Mouse (Mus musculus) kidney, postnatal 14 days (tissue): Measurements from ENCODE around the gene 1600002K03Rik.

Experiments
- DNase-seq: peaks from one replicate; pipeline ENCODE4 v3.0.0; 2022; ENCODE audit warnings: mixed read lengths

The 1600002K03Rik gene

DNA sequence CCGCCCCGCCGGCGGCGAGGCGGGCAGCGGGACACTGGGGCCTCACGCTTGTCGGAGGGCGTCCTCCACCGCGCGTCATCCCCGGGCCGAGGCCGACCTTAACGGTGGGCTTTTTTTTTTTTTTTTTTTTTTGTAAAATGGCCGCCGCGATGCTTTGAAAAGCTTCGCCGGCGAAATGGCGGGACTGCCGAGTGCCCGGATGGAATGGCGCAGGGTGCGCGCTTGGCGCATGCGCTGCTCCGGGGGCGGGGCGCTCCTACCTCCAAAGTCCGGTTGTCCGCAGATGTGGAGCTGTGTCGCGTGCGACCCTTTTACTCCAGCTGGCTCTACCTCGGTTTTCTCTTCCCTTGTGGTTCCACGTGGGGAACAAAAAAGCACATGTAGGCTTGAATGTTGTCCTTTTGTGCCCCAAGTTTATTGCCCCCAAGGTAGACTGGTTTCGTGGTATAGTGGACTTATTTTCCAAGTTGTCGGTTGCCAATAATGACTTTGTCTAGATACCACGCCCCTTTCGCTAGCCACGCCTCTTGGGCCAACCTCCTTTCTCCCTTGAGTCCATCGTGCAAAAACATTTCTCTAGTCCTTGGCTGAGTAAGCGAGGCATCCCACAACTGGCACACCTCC is 4.6 kb upstream of the 1600002K03Rik start:
- peak; percentile 97 for DNase-seq

DNA sequence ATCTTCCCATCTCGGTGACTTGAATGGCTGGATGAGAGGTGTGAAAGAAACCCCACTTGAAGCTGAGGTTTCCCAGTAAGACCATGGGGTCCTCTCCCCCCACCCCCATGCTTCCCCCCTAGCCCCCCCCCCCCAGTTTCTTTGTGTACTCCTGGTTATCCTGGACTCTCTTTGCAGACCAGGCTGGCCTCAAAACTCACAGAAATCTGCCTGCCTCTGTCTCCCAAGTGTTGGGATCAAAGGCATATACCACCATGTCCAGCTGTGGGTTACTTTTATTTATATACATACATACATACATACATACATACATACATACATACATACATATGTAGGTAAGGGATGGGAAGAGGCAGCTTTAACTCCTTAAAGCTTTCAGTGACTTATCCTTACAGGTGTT is 3.7 kb upstream of the 1600002K03Rik start:
- no peak for DNase-seq

DNA sequence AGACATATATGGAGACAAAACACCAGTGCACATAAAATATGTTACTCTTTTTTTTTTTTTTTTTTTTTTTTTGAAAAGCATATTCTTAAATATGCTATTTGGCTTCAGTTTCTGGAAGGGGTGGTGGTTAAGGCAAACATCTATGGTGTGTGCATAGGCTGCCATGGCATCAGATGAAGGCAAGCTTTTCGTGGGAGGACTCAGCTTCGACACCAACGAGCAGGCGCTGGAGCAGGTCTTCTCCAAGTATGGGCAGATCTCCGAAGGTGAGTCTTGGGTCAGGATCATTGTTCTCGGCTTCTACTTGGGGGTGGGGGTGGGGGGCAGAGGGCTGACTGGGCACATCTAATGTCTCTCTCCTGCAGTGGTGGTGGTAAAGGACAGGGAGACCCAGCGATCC is 3.1 kb upstream of the 1600002K03Rik start:
- DNase-seq, result no peak

DNA sequence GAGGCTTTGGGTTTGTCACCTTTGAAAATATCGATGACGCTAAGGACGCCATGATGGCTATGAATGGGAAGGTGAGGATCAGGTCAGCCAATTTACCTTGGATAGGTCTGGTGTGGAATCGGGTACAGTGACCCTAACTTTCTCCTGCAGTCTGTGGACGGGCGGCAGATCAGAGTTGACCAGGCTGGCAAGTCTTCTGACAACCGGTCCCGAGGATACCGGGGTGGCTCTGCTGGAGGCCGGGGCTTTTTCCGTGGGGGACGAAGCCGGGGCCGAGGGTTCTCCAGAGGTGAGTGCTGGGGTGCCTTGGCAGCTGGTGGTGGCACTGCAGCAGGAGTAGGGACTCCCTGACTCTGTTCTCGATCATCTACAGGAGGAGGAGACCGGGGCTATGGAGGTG is 2.7 kb upstream of the 1600002K03Rik start:
- no peak for DNase-seq

DNA sequence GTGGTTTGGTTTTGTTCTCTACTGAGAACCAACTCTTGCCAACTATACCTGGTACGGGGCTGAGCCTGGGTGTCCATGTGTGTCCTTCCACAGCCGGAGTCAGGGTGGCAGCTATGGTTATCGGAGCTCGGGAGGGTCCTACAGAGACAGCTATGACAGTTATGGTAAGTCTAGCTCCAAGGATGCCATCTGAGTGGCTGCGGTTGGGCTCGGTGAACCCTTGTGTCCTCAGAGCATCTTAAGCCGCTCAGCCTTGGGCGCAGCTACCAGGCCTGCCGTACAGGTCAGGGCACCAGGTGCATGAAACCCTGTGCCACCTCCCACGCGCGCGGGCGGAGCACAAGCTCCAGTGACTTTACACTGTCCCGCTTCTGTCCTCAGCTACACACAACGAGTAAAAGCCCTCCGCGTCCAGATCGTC is 2.1 kb upstream of the 1600002K03Rik start:
- DNase-seq, result no peak

DNA sequence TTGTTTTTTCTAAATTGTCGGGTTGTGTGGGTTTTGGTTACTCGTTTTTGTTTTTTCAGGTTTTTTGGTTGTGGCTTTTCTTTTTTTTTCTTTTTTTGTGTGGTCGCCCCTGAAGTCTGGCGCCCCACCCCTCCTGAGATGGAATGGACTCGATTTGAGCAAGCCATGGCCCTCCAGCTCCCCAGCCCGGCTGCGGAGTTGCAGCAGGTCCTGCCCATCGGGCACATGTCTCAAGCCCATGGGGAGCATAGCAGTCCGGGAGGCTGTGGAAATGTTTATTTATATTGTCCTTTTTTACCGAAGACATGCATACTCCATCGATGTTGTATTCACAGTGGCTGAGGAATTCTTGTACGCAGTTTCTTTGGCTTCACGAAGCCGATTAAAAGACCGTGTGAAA is 1.5 kb upstream of the 1600002K03Rik start:
- no peak for DNase-seq

DNA sequence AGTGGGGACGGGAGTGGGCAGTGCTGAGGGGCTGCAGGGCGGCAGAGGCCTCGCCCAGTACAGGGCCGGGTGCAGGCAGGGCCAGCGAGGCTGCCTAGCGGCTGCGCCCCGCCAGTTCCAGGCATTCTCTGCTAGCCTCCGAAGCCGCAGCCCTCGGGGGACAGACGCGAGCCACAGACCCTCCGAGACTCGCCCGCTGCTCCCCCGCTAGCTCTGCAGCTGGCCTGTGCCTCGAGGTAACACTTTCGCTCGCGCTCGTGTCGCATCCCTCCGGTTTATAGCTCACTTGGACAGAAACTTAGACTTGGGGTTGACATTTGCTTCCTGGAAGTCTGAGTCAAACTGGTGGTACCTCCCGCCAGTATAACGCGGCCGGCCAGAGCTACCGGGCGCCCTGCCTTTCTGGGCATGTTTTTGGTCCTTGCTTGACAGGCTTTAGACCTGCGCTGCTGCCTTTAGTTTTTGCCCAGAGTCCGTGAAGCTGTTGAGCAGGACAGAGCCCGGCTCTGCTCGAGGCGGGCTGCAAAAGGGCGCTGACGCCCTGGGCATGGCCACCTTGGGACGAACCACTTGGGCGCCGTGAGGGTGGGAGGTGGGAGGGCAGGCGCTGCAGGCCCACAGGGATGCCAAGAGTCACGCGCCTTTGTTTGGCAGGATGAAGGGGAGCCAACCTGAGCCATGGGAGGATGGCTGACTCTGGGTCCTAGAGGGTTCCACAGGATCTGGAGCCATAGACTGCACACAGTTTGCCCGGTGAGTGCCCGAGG is 801 bp upstream of the 1600002K03Rik start:
- DNase-seq, result no peak

DNA sequence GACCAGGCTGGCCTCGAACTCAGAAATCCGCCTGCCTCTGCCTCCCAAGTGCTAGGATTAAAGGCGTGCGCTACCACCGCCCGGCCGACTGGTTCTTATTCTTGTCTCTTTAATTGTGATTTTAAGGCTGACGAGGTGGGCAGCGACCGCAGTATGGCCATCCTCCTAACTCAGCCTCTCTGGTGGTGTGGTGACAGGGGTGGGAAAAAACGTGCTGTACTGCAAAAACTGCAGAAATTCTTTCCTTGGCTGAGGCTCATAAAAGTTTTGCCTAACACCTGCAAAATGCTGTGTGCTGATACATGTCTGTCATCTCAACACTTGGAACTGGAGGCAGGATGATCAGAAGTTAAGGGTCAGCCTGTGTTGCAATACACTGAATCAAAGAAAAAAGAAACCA is 614 bp downstream of the 1600002K03Rik start:
- DNase-seq, result no peak

DNA sequence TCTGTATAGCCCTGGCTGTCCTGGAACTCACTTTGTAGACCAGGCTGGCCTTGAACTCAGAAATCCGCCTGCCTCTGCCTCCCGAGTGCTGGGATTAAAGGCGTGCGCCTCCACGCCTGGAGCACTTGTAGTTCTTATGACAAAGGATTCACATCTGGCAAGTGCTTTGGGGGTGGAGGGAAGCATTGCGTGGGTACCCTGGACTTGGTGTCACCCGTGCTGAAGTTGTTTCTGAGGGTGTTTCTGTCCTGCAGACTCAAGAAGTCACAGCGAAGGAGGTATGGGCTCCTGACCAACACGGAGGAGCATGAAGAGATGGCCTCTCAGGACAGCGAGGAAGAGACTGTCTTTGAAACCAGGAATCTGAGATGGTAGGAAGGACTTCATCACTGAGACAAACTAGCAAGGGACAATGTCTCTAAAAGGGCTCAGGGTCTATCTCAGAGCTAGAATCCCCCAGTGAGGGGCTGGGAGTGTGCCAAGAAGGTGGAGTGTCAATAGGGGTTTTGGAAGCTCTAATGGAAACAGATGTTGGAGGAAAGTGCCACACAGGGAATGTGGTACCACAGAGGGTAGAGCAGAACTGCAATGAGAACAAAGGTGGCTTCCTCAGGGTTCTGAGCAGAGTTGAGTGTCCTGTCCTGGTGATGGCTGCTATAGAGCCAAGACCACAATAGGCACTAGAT is 1.4 kb downstream of the 1600002K03Rik start:
- DNase-seq, result no peak

DNA sequence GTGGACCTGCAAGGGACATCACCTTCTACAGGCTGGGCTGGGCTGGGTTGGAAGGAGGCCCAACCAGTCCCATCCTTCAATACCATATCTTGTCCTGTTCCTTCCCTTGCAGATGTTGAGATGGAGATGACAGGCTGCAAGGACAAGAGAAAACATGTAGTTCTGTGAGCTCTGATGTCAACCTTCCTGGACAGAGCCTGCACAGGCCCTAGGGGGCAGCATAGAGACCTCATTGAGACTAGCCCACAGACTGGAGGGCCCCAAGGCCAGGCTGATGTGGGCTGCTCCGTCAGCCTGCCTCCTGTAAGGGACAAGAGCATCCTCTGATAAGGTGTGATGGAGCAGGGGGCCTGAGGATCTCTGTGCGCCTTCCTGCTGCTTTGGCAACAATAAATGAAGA is 2.0 kb downstream of the 1600002K03Rik start:
- no peak for DNase-seq

DNA sequence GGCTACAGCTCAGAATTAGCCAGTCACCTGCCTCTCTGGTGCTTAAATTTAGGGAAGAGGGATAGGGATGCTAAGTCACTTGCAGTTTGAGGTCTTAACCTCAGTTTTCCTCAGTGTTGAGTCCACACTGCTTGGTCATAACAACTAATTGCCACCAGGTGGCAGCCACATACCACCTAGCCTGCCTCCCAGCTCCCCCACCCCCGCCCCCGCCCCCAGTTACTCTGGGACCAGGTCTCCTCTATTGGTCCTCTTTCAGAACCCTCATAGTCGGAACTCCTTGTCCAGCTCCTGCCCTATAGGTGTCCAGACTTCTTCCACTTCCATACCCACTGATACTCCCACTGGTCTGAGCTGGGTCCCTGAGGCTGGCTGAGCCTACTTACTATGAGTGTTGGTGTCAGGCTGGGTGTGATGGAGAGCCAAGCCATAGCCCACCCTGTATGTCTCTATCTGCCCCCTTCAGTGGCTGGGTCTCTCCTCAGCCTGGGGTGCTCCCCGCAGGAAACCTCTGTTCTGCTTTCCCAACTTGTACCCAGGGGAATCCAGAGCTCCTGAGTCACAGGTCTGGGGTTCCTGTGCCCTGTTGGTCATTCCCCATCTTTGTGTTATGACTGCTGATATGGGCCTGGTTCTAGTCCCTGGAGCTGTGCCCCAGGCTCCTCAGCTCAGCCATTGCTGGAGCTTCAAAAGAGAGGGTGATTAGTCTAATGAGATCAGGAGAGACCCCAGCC is 3.0 kb downstream of the 1600002K03Rik start:
- no peak for DNase-seq

DNA sequence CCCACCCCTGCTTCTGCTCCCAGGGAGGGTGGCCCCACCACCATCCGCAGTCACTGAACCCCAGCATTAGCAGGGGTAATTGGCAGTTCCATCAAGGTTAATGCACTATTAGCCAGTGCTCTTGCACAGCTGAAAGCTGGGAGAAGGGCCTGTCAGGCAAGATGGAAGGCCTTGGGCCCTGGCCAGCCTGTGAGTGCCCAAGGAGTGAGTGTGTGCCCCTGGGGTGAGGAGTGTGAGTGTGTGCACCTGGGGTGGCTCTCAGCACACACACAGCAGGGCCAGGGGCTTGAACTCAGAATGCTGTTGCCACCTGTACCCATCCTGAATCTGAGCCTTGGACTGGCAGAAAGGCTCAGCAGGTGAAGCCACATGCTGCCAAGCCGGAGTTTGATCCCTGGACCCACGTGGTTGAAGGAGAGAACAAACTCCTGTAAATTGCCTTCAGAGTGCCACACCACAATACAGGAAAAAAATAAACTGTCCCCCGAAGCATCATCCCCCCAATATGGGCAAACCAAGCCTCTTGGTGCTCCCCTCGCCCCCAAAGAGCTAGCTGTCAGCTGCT is 3.6 kb downstream of the 1600002K03Rik start:
- no peak for DNase-seq

DNA sequence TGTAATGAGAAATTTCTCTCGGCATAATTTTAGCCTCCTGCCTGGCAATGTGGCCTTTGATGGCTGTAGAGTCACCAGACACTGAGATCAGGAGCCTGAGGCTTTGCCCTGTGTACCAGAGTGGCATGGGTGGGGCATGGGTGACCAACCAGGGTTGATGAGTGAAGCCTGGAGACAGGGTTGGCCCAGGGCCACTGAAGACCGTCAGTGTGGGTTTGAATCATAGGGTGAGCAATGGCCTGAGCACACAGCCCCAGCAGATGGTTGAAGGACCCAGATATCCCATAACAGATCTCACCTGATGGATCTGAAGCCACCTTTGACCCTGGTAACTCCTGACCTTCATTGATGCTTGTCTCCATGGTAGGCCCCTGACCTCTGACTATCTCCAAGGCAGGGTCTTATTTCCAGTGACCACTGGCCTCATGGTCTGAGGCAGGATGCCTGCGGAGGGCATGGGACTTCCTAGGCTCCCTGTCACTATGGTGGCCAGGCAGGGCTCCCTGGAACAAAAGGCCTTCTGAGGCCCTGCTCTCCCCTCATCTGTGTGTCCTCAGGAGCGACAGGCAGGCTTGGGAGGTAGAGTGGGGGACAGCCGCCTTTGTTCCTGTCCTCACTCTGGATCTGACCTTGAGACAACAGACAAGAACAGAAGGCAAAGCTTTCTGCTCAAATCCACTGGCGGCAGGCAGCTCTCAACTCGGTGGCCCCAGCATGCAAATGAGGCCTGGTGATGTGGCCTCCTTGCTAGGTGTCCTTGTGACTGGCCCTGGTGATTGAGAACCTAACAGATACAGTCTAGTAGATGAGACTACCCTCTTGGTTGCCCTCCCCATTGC is 4.9 kb downstream of the 1600002K03Rik start:
- no peak for DNase-seq

DNA sequence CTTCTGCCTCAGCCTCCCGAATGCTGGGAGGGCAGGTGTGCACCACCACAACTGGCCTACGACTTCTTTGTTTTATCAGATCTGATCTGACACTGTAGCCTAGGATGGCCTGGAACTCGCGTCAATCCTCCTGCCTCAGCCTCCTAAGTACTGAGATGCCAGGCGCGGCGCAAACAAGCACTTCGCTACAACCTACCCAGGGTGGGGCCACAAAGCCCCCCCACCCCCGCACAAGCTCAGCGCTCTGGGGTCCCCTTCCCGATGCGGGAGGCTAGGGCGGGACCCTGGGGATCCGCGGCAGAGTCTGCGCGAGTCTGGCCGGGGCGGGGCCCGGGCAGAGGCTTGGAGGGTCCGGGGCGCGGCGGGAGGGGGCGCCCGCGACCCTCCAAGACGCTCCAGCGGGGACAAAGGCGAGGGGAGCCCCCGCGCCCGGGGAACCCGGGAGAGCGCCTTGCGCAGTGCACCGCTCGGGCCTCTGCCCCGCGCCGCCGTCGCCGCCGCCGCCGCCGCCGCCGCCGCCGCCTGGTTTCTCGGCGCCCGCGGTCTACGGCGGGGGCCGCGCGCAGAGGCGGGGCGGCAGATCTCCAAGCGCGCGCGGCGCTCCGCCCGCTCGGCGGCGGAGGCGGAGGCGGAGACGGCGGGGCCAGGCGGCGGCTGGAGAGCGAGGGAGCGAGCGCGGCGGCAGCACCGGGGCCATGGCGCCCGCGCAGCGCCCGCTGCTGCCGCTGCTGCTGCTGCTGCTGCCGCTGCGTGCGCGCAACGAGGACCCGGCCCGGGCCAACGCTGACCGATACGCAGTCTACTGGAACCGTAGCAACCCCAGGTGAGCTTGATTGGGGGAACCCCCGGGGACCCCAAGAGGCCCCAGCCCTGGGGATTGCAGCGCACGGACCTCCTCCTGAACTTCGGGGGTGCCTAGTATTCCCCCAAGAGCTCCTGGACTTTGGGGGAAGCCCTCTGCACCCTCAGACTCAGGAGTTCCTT is 6.6 kb downstream of the 1600002K03Rik start, which contains the start of gene Efna2:
Efna2 (plus strand) TSS at position 415 of the 984 bp plus-strand sequence.
- DNase-seq, result peak; percentile 63

DNA sequence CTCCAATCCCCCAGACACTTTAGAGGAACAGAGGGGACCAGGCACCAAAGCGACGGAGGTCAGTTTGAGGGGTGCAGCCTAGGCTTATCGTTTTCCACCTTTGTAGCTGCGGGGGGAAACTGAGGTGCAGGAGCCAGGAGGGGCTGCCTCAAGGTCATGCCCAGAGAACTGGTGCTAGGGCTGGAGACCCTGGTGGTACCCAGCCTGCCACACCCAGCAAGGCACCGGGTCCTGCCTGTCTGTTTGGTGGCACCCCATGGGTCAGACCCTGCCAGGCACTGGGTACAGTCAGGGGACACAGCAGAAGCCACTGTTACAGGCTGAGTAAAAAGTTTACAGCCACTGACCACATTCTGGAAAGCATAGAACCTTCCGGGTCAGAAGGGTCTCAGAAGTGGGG is 7.5 kb downstream of the 1600002K03Rik start:
- DNase-seq, result no peak

DNA sequence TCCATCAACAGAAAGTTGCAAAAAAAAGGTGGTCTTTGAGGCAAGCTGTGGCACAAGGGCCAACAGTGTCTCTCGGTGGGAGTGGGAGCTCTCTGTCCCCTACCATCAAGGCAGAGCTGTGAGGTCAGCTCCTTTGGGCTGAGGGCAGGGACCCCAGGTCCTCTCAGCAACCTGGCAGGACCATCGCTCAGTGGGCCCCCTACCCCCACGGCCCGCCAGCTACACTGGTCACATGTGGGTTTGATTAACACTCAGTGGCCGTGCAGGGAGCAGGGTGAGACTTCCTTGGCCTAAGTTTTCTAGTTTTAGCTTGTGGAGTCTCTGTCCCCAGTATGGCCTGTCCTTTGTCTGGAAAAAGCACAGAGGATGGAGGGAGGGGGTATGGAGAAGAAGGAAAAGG is 8.1 kb downstream of the 1600002K03Rik start:
- no peak for DNase-seq

DNA sequence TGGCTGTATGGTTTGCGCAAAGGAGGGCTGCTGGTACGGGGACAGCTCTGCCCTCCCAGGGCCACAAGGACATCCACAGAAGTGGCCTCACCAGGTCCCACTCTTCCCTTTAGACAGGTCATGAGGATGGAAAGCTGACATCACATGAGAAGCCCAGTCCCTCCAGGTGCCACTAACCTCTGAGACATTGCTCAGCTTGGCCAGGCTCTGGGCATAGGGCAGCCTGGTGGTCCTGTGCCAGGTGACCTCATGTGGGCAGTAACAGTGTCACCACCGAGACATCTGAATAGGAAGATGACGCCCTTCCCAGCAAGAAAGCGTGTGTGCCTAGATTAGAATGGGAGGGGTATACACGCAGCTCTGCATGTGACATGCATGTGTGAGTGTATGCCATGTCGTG is 9.8 kb downstream of the 1600002K03Rik start:
- DNase-seq, result no peak

DNA sequence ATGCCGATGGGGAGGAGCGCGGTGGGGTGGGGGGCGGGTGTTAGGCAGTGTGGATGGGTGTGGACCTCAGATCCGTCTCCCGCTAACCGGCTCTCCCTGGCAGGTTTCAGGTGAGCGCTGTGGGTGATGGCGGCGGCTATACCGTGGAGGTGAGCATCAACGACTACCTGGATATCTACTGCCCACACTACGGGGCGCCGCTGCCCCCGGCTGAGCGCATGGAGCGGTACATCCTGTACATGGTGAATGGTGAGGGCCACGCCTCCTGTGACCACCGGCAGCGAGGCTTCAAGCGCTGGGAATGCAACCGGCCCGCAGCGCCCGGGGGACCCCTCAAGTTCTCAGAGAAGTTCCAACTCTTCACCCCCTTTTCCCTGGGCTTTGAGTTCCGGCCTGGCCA is 13.9 kb downstream of the 1600002K03Rik start:
- no peak for DNase-seq

DNA sequence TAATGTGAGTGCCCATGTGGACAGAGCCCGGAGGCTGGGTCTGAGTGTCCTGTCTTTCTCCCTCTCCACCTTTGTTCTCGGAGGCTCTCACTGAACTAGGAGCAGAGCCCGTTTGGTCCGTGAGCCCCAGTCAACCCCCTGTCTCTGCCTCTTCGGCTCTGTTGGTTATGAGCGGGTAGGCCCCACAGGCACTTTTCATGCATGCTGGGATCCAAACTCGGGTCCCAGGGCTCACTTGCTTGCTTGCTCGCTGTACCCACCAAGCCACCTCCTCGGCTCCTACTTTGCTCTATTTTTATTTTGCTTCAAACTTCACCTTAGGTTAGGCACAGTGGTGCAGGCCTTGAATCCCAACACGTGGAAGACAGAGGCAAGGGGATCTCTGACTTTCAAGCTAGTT is 15.0 kb downstream of the 1600002K03Rik start:
- DNase-seq, result no peak

DNA sequence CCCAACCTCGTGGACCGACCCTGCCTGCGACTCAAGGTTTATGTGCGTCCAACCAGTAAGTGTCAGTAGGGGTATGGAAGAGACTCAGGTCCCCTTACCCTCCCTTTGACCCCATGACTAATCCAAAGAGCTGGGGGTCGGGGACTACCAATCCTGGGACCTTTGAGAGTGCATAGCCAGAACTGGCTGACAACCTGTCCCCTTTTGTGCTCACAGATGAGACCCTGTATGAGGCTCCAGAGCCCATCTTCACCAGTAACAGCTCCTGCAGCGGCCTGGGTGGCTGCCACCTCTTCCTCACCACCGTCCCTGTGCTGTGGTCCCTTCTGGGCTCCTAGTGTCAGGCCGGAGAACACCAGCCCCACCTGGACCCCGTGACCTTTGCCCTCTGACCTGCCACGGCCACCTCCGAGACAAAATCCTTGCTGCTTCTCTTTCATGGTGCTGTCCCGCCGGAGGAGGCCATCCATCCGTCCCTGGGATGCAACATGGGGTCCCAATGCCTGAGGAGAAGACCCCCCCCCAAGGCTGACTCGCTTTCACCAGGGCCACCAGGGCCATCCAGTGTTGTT is 15.8 kb downstream of the 1600002K03Rik start:
- no peak for DNase-seq
